Mouse (Mus musculus): Measurements from ENCODE around the gene Elmo1. TPM values are rescaled to one million over a fixed set of nuclear protein-coding genes. Genes with fewer than 3 reads are reported as not detected.

Gene Elmo1
- total and polyA plus RNA-seq, 2 experiments from 2014 or later, result 6.5 to 17.9 TPM

DNA sequence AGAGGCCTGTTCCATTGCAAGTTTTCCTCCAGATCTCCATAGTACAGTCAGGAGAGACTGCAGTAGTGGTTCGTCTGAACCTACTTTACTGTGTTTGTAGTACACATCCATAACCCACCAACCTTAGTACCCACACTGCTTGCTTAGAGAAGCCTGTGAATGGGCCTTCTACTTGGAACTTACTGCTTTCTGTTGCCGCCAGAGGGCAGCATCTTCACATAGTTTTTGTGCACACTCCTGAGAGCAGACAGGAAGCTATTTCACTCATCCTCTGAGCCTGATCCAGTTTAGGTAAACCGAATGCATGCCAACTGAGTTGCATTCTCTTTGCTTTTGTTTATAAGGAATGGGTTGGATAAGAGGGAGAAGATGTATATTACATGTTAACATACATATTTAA lies 221.2 kb downstream of the Elmo1 start:
- H3K27ac ChIP-seq (ENCODE audit: low read depth), result no peak overlapping the region
- no peaks in the 10 kb centered on the region for H3K4me1 ChIP-seq (ENCODE audit: control insufficient read depth, insufficient read depth)
- 0 out of 2 replicates have a peak, but pooled peaks have one; percentile 51 for ATAC-seq (ENCODE audit: insufficient read depth, low read depth)
- no peak overlapping the region for H3K4me2 ChIP-seq (ENCODE audit: low read depth, low read length)
- 17% methylated on average over 3 of the region's 3 CpGs for WGBS
- TF ChIP-seq CTCF (IDR thresholded peaks at IDR 0.05; ENCODE audit: low read depth), result peak; percentile 90
- TF ChIP-seq EP300 (IDR thresholded peaks at IDR 0.05; ENCODE audit: low read depth), result no peak
- peak; percentile 73 for DNase-seq (ENCODE audit: low spot score)
- H3K36me3 ChIP-seq (replicated peaks; ENCODE audit: control insufficient read depth, insufficient read depth, low read length), result no peaks in the 10 kb centered on the region
- H3K9ac ChIP-seq (replicated peaks; ENCODE audit: low read depth, low read length), result no peak overlapping the region
- no peak overlapping the region for H3K4me3 ChIP-seq (ENCODE audit: low read depth, low read length)
- H3K9me3 ChIP-seq (replicated peaks; ENCODE audit: control insufficient read depth, low read length), result no peaks in the 10 kb centered on the region
- no peaks in the 10 kb centered on the region for H3K27me3 ChIP-seq (ENCODE audit: control insufficient read depth, insufficient read depth, low read length)

DNA sequence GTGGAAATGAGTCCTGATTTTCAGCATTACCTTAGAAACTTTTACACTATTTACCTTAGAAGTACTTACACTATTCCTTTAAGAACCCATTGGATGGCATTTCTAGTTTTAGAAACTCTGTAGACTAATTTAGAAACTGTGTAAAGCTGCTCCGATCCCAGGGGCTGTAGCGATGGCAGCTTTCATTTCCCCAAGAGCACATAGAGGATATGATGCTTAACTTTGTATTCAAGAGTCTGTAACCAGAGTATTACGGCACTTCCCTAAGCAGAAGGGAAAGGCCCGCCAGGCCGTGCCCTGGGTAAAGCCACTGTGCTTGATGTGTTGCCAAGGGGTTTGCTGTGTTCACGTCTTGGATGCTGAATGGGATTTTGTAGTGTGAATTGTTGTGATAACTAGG lies 222.9 kb downstream of the Elmo1 start:
- no peak for TF ChIP-seq CTCF (IDR thresholded peaks at IDR 0.05; ENCODE audit: low read depth)
- TF ChIP-seq EP300 (IDR thresholded peaks at IDR 0.05; ENCODE audit: low read depth), result no peak
- WGBS, result 68% methylated on average over 6 of the region's 6 CpGs
- no peaks in the 10 kb centered on the region for H3K36me3 ChIP-seq (replicated peaks; ENCODE audit: control insufficient read depth, insufficient read depth, low read length)
- H3K4me1 ChIP-seq (ENCODE audit: control insufficient read depth, insufficient read depth), result no peaks in the 10 kb centered on the region
- ATAC-seq (ENCODE audit: insufficient read depth, low read depth), result no peak
- H3K27me3 ChIP-seq (ENCODE audit: control insufficient read depth, insufficient read depth, low read length), result no peaks in the 10 kb centered on the region
- no peaks in the 10 kb centered on the region for H3K9me3 ChIP-seq (replicated peaks; ENCODE audit: control insufficient read depth, low read length)
- H3K27ac ChIP-seq (ENCODE audit: low read depth), result no peak overlapping the region
- no peak overlapping the region for H3K4me3 ChIP-seq (ENCODE audit: low read depth, low read length)
- no peak for DNase-seq (ENCODE audit: low spot score)
- no peak overlapping the region for H3K4me2 ChIP-seq (ENCODE audit: low read depth, low read length)
- no peak overlapping the region for H3K9ac ChIP-seq (replicated peaks; ENCODE audit: low read depth, low read length)

DNA sequence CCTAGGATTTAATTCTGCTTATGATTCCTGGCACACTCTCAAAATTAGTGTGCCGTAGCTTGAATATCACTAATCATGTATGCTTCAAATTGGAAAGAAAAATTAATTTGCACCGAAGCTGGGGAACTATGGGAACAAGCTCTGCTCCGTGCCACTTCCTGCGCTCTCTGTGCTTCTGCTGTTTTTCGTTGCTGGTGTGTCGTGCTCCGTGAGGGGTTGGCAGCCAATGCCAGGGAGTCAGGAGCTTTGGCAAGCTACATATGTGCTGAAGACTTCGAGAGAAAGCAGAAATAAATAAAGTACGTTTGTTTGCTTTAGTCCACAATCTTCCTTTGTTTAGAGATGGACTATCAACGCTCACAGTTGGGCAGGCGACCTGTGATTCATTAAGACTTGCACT lies 225.7 kb downstream of the Elmo1 start:
- Histone ChIP-seq H3K36me3 (replicated peaks; ENCODE audit: control insufficient read depth, insufficient read depth, low read length) (no peaks in the 10 kb centered on the region), H3K4me1 (ENCODE audit: control insufficient read depth, insufficient read depth) (no peaks in the 10 kb centered on the region), H3K27ac (ENCODE audit: low read depth) (no peak overlapping the region), H3K4me3 (ENCODE audit: low read depth, low read length) (no peak overlapping the region), H3K4me2 (ENCODE audit: low read depth, low read length) (no peak overlapping the region), H3K27me3 (ENCODE audit: control insufficient read depth, insufficient read depth, low read length) (no peaks in the 10 kb centered on the region), H3K9ac (replicated peaks; ENCODE audit: low read depth, low read length) (no peak overlapping the region), H3K9me3 (replicated peaks; ENCODE audit: control insufficient read depth, low read length) (no peaks in the 10 kb centered on the region)
- no peak for TF ChIP-seq EP300 (IDR thresholded peaks at IDR 0.05; ENCODE audit: low read depth)
- no peak for TF ChIP-seq CTCF (IDR thresholded peaks at IDR 0.05; ENCODE audit: low read depth)
- ATAC-seq (ENCODE audit: insufficient read depth, low read depth), result no peak
- no peak for DNase-seq (ENCODE audit: low spot score)
- 79% methylated on average over 11 of the region's 11 CpGs for WGBS

DNA sequence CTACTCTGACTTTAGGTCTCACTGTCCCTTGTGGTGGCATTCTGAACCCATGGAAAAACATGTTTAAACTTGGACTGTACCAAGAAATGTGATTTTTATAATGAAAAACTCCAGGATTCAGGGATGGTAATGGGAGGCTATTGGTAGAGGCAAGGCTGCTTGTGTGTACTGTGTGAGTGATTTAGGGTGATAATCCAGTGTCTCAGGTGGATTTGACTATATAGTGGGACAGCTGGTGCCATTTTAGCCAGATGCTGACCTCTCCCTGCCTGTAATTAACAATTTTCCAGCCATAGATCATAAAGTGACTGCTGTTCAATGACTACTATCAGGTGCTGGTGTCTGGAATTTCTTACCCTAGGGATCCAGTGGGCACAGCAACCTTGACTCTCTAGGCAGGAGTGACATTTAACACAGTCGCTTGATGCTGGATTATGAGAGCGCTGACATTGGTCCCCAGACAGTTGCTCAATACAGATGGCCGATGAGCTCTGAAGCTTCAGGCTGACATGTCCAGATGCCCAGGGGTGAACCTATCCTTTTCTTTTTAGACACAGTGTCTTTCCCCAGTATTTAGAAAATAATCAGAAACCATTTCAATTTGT lies 228.3 kb downstream of the Elmo1 start:
- no peak for ATAC-seq (ENCODE audit: insufficient read depth, low read depth)
- 84% methylated on average over 3 of the region's 3 CpGs for WGBS
- H3K4me1 ChIP-seq (ENCODE audit: control insufficient read depth, insufficient read depth), result no peaks in the 10 kb centered on the region

GRCm38 (mm10) chr13:20320232-20320631 lies 229.8 kb downstream of the Elmo1 start:
- Histone ChIP-seq H3K9me3 (replicated peaks; ENCODE audit: control insufficient read depth, low read length) (no peaks in the 10 kb centered on the region), H3K27me3 (ENCODE audit: control insufficient read depth, insufficient read depth, low read length) (no peaks in the 10 kb centered on the region), H3K4me2 (ENCODE audit: low read depth, low read length) (no peak overlapping the region), H3K27ac (ENCODE audit: low read depth) (no peak overlapping the region), H3K4me3 (ENCODE audit: low read depth, low read length) (no peak overlapping the region), H3K36me3 (replicated peaks; ENCODE audit: control insufficient read depth, insufficient read depth, low read length) (no peaks in the 10 kb centered on the region), H3K4me1 (ENCODE audit: control insufficient read depth, insufficient read depth) (no peaks in the 10 kb centered on the region), H3K9ac (replicated peaks; ENCODE audit: low read depth, low read length) (no peak overlapping the region)
- ATAC-seq (ENCODE audit: insufficient read depth, low read depth) (no peak), DNase-seq (ENCODE audit: low spot score) (no peak)
- WGBS, result 70% methylated on average over 5 of the region's 5 CpGs
- TF ChIP-seq CTCF (IDR thresholded peaks at IDR 0.05; ENCODE audit: low read depth) (peak; percentile 43), EP300 (IDR thresholded peaks at IDR 0.05; ENCODE audit: low read depth) (no peak)

More for the DNA sequence above, 228.3 kb downstream of the Elmo1 start:
- no peak overlapping the region for H3K27ac ChIP-seq (ENCODE audit: low read depth)
- no peaks in the 10 kb centered on the region for H3K9me3 ChIP-seq (replicated peaks; ENCODE audit: control insufficient read depth, low read length)
- no peaks in the 10 kb centered on the region for H3K27me3 ChIP-seq (ENCODE audit: control insufficient read depth, insufficient read depth, low read length)
- TF ChIP-seq EP300 (IDR thresholded peaks at IDR 0.05; ENCODE audit: low read depth) (no peak), CTCF (IDR thresholded peaks at IDR 0.05; ENCODE audit: low read depth) (no peak)
- no peak overlapping the region for H3K4me3 ChIP-seq (ENCODE audit: low read depth, low read length)
- H3K9ac ChIP-seq (replicated peaks; ENCODE audit: low read depth, low read length), result no peak overlapping the region
- DNase-seq (ENCODE audit: low spot score), result no peak
- no peaks in the 10 kb centered on the region for H3K36me3 ChIP-seq (replicated peaks; ENCODE audit: control insufficient read depth, insufficient read depth, low read length)
- H3K4me2 ChIP-seq (ENCODE audit: low read depth, low read length), result no peak overlapping the region

- ATAC-seq (ENCODE audit: insufficient read depth, low read depth), result no peak
- Histone ChIP-seq H3K4me2 (ENCODE audit: low read depth, low read length) (no peak overlapping the region), H3K27me3 (ENCODE audit: control insufficient read depth, insufficient read depth, low read length) (no peaks in the 10 kb centered on the region), H3K4me1 (ENCODE audit: control insufficient read depth, insufficient read depth) (no peaks in the 10 kb centered on the region), H3K36me3 (replicated peaks; ENCODE audit: control insufficient read depth, insufficient read depth, low read length) (no peaks in the 10 kb centered on the region), H3K9ac (replicated peaks; ENCODE audit: low read depth, low read length) (no peak overlapping the region), H3K4me3 (ENCODE audit: low read depth, low read length) (no peak overlapping the region), H3K9me3 (replicated peaks; ENCODE audit: control insufficient read depth, low read length) (no peaks in the 10 kb centered on the region), H3K27ac (ENCODE audit: low read depth) (no peak overlapping the region)
- TF ChIP-seq CTCF (IDR thresholded peaks at IDR 0.05; ENCODE audit: low read depth) (no peak), EP300 (IDR thresholded peaks at IDR 0.05; ENCODE audit: low read depth) (no peak)
- DNase-seq (ENCODE audit: low spot score), result no peak
- WGBS, result 76% methylated on average over 4 of the region's 4 CpGs
These were observed 233.1 kb downstream of the Elmo1 start for GRCm38 (mm10) chr13:20323478-20323877.
